20 mouse cellular contexts compared by ENCODE assay signal in the genomic region with DNA sequence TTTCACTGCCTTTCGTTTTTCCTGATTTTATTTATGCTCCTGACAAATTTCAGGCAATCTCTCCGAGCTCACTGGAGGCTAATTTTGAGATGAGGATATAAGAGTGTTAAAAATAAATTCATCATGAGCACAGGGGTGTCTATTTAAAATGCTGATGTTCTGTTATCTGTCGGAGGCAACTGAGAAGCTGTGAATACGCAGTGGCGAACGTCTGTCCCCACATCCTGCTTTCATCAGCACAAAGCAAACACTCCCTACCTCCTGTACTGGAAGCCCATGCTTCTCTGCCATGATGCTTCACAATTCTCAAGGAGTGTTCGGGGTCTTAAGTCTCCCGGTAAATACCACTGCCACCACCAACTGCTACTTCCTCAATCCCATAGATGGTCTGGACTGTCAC.
DNase-seq lines count a peak whose midpoint lies in the region; ATAC-seq and TF ChIP-seq lines count a peak whose summit lies in the region.
"Had no signal": no experiment of that assay in that cellular context is flagged by ENCODE, and none has a peak within 500 bp of the region (broad histone marks: within the 10 kb centered on the region; RNA-seq: fewer than 3 reads in every experiment).

No protein-coding gene starts in this region.

- ATAC-seq in forebrain, embryonic 16.5 days, result no peak
- ATAC-seq: hindbrain, postnatal 0 days had no signal

- H3K27me3 ChIP-seq in forebrain, embryonic 16.5 days (replicated peaks; ENCODE audit: control insufficient read depth, insufficient read depth, low read length), result no peaks in the 10 kb centered on the region
- H3K27me3 ChIP-seq in forebrain, embryonic 10.5 days (ENCODE audit: poor library complexity, severe bottlenecking), result no peaks in the 10 kb centered on the region
- H3K27me3 ChIP-seq: embryonic facial prominence, embryonic 15.5 days; heart, embryonic 15.5 days; hindbrain, embryonic 13.5 days had no signal

- peak overlapping the region; percentile 33; the same call in 1 of the 2 replicates for H3K27ac ChIP-seq in forebrain, embryonic 16.5 days (ENCODE audit: low read length)
- no peak overlapping the region for H3K27ac ChIP-seq in forebrain, embryonic 10.5 days
- H3K27ac ChIP-seq in layer of hippocampus, adult 2 months, result 0 out of 2 replicates have a peak overlapping the region, but pooled peaks have one; percentile 28
- H3K27ac ChIP-seq: embryonic facial prominence, embryonic 15.5 days; heart, adult 2 months; heart, embryonic 15.5 days; hindbrain, embryonic 13.5 days; hindbrain, postnatal 0 days had no signal

- no peaks in the 10 kb centered on the region for H3K36me3 ChIP-seq in forebrain, embryonic 16.5 days (ENCODE audit: control insufficient read depth, insufficient read depth)
- H3K36me3 ChIP-seq in forebrain, embryonic 10.5 days (replicated peaks), result no peaks in the 10 kb centered on the region
- H3K36me3 ChIP-seq: embryonic facial prominence, embryonic 15.5 days; heart, embryonic 15.5 days; hindbrain, embryonic 13.5 days had no signal

- no peak overlapping the region for H3K4me3 ChIP-seq in forebrain, embryonic 16.5 days (replicated peaks; ENCODE audit: low read length)
- no peak overlapping the region for H3K4me3 ChIP-seq in forebrain, embryonic 10.5 days
- H3K4me3 ChIP-seq in layer of hippocampus, adult 2 months, result no peak overlapping the region
- H3K4me3 ChIP-seq: embryonic facial prominence, embryonic 15.5 days; erythroblast, embryonic 14.5 days; heart, adult 2 months; heart, embryonic 15.5 days; hindbrain, embryonic 13.5 days had no signal

- 86% methylated on average over 8 of the region's 8 CpGs for WGBS in forebrain, embryonic 16.5 days
- WGBS in forebrain, embryonic 10.5 days, result 86% methylated on average over 8 of the region's 8 CpGs

- H3K4me2 ChIP-seq in forebrain, embryonic 16.5 days (ENCODE audit: low read length), result no peak overlapping the region
- H3K4me2 ChIP-seq: embryonic facial prominence, embryonic 15.5 days; heart, embryonic 11.5 days; heart, embryonic 15.5 days; hindbrain, embryonic 13.5 days had no signal

- H3K9ac ChIP-seq in forebrain, embryonic 16.5 days (replicated peaks; ENCODE audit: low read depth, low read length), result no peak overlapping the region
- H3K9ac ChIP-seq: embryonic facial prominence, embryonic 15.5 days; heart, embryonic 15.5 days; hindbrain, embryonic 13.5 days had no signal

- no peak for DNase-seq in forebrain, embryonic 10.5 days (ENCODE audit: extremely low spot score, low spot score)
- no peak for DNase-seq in layer of hippocampus, adult 2 months (ENCODE audit: low spot score in 2 of 2)
- no peak for DNase-seq in layer of hippocampus, adult 9-10 months (ENCODE audit: low spot score)
- DNase-seq in right cerebral cortex, adult 2 months (ENCODE audit: low spot score in 2 of 2), result peak; percentile 18 to 31
- DNase-seq in right cerebral cortex, postnatal 36 days (ENCODE audit: low spot score in 2 of 2), result no peak
- no peak for DNase-seq in adrenal gland, postnatal 10 days
- DNase-seq: adrenal gland, postnatal 14 days; cerebellum, adult 2 months; cerebellum, postnatal 10 days; embryo, embryonic 11 days; gastrocnemius, postnatal 14 days; heart, adult 2 months; heart, postnatal 14 days had no signal

- no peak for TF ChIP-seq CTCF in layer of hippocampus, adult 2 months (conservative IDR thresholded peaks at IDR 0.05)

- peaks cover 18% of the 10 kb centered on the region for H3K4me1 ChIP-seq in forebrain, embryonic 16.5 days (replicated peaks; ENCODE audit: control insufficient read depth, insufficient read depth, low read length)
- no peaks in the 10 kb centered on the region; the same call in 1 of the 2 replicates for H3K4me1 ChIP-seq in forebrain, embryonic 10.5 days
- H3K4me1 ChIP-seq: embryonic facial prominence, embryonic 15.5 days; heart, embryonic 15.5 days; hindbrain, embryonic 13.5 days had no signal

- no peaks in the 10 kb centered on the region for H3K9me3 ChIP-seq in forebrain, embryonic 16.5 days (ENCODE audit: control insufficient read depth, low read length)
- H3K9me3 ChIP-seq in forebrain, embryonic 10.5 days, result no peaks in the 10 kb centered on the region
- H3K9me3 ChIP-seq: embryonic facial prominence, embryonic 15.5 days; heart, embryonic 15.5 days; hindbrain, embryonic 13.5 days had no signal

Comparison
In these comparisons a context has a peak if more than half of its experiments do, and no peak if none do; other contexts are left out.
1. DNase-seq: peak in right cerebral cortex, adult 2 months (2 of 2); none in forebrain, embryonic 10.5 days (single experiment), layer of hippocampus, adult 2 months (0 of 2), layer of hippocampus, adult 9-10 months (single experiment), right cerebral cortex, postnatal 36 days (0 of 2) and adrenal gland, postnatal 10 days (single experiment).